Mouse (Mus musculus): ENCODE results near the gene Lgals1. TPM values are rescaled to one million over a fixed set of nuclear protein-coding genes. Genes with fewer than 3 reads are reported as not detected.

Lgals1 gene
- total RNA-seq (2023): 100 to 1,000 TPM; 166 to 215 TPM

GRCm38 (mm10) chr15:78926021-78926919, at the start of gene Lgals1:
TSS of gene Lgals1 (plus strand) at chr15:78926725.

DNA sequence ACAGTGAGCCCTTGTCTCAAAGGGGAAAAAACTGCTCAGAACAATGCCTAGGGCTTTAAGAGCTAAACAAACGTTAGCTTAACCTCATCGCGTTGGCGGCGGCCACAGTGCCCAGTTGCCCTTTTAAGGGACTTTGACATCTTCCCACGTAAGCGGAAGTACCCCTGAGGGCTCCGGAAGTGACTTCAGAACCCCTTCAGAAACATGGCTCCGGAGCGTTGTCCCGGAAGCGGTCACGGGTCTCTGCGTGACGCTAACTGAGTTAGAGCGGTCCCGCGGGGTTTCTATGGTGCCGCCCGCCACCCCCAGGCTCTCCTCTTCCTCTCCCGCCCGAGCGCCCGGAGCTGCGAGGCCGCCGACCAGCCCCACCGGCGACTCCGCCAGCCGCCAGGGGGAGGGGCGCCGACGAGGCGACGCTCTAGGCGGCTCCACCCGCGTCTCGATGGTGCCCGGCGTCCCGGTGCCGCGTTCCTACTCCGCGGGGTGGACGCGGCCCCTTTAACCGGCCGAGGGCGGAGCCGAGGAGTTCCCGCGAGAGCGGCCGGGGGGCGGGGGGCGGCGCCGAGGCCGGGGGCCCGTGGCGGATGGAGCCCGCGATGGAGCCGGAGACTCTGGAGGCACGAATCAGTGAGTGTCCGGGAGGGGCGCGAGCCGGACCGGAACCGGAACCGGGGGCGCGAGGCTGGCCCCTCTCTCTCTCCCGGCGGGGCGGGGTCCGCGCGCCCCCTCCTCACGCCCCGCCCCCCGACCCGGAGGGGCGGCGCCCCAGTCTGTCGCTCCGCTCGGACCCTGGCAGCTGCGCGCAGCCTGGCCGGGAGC, 49.3 kb upstream of the Lgals1 start, which contains the start of gene Gga1:
Gene Gga1 (plus strand): TSS at position 200 of the 819 bp plus-strand sequence.

GRCm38 (mm10) chr15:78899409-78899739, 27.2 kb upstream of the Lgals1 start, which contains the start of gene Gm49510:
TSS of gene Gm49510 (plus strand) at chr15:78899667.

GRCm38 (mm10) chr15:78899740-78900584, 26.6 kb upstream of the Lgals1 start, which contains the start of gene Sh3bp1:
TSS of gene Sh3bp1 (plus strand) at chr15:78899768.

DNA sequence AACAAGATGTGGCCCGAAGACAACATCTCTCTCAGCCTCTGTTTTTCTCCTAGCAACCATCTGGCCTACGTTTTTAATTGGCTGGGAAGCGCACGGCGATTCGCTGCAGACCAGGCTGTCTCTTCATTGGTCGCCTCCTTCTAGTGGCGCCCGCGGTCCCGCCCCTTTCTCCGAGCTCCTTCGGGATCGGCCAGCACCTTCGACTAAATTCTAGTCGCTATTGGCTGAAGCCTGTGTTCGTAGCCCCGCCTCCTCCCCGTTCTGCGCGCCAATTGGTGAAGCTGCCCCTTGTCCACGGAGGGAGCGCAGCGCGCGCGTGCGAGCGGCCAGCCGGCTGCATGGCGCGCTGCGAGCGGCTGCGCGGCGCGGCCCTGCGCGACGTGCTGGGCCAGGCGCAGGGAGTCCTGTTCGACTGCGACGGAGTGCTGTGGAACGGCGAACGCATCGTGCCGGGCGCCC, 12.9 kb upstream of the Lgals1 start, which contains the start of gene Pdxp:
Gene Pdxp (plus strand): TSS at position 288 of the 459 bp plus-strand sequence.

DNA sequence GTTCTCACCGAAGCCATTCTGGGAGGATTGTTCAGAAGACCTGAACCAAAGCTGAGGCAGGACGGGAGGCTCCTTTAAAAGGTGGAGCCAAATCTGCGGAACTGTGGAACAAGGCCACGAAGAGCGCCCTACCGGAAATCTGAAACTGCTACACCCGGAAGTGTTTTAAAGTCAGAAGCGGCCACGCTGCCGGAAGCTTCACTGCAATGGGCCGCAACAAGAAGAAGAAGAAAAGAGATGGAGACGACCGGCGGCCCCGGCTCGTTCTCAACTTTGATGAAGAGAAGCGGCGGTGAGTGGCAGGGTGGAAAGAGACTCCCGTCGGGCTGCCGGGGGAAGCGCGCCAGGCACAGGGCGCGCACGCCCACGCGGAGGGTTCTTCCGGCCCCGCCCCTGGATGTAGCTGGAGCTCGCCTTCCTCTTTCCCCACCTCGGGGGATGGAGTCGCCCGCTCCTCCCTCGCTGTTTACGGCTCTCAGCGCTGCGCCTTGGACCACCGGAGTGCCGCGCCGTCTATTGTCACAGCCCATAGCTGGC, 8.3 kb downstream of the Lgals1 start, which contains the start of gene Nol12:
Gene Nol12 (plus strand): TSS at position 150 of the 537 bp plus-strand sequence.

DNA sequence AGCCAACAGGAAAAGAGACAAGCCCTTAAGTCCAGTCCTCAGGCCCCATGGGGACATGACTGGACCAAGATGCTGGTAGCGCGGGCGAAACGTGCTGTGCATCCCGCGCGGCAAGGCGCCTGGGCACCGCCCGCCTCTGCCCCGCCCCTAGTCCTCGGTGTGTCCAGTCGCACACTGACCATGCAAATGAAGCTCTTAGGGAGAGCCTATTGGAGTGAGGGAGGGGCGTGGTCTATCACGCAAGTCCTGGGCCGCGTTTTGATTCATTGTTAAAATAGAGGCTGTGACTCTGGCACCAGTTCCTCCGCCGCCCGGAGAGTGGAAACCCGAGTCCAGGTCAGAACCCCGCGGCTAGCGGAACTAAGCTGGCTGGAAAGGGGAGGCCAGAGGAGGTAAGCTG, 21.1 kb downstream of the Lgals1 start, which contains the start of gene Triobp:
Gene Triobp (plus strand): TSS at position 68 of the 400 bp plus-strand sequence.

Other genes starting within 250 kb of the Lgals1 start
- gene Elfn2, start 208.0 kb upstream of the Lgals1 start, total RNA-seq (2023): not detected
- 10 to 100 TPM; 51.2 to 57.9 TPM for gene Mfng, start 153.2 kb upstream of the Lgals1 start, total RNA-seq (2023)
- 10 to 100 TPM; 14.9 to 15.0 TPM for gene Card10, start 123.7 kb upstream of the Lgals1 start, total RNA-seq (2023)
- gene Cdc42ep1, start 84.1 kb upstream of the Lgals1 start, total RNA-seq (2023): not detected
- gene Lgals2, start 71.2 kb upstream of the Lgals1 start, total RNA-seq (2023): not detected
- 100 to 1,000 TPM; 103 TPM for gene Gga1, start 49.5 kb upstream of the Lgals1 start, total RNA-seq (2023)
- under 1 TPM in 1 of 2 experiments, not detected in 1; 0.49 TPM for gene Gm49510, start 27.1 kb upstream of the Lgals1 start, total RNA-seq (2023)
- 100 to 1,000 TPM; 271 to 290 TPM for gene Sh3bp1, start 27.0 kb upstream of the Lgals1 start, total RNA-seq (2023)
- gene Pdxp, start 12.8 kb upstream of the Lgals1 start, total RNA-seq (2023): 1 to 10 TPM; 2.1 to 2.8 TPM
- 10 to 100 TPM; 27.1 to 27.5 TPM for gene Nol12, start 8.2 kb downstream of the Lgals1 start, total RNA-seq (2023)
- gene Triobp, start 21.0 kb downstream of the Lgals1 start, total RNA-seq (2023): 10 to 100 TPM; 47.8 to 54.4 TPM
- 10 to 100 TPM; 41.2 to 48.2 TPM for gene H1f0, start 101.7 kb downstream of the Lgals1 start, total RNA-seq (2023)
- not detected for gene Galr3, start 115.2 kb downstream of the Lgals1 start, total RNA-seq (2023)
- gene Ankrd54, start 136.2 kb downstream of the Lgals1 start, total RNA-seq (2023): 10 to 100 TPM; 14.7 to 17.8 TPM
- 10 to 100 TPM; 90.7 to 95.1 TPM for gene Eif3l, start 148.5 kb downstream of the Lgals1 start, total RNA-seq (2023)
- gene Micall1, start 182.2 kb downstream of the Lgals1 start, total RNA-seq (2023): 10 to 100 TPM; 13.9 to 16.0 TPM
- 10 to 100 TPM; 49.3 to 59.7 TPM for gene Polr2f, start 214.3 kb downstream of the Lgals1 start, total RNA-seq (2023)
- gene 1700088E04Rik, start 214.5 kb downstream of the Lgals1 start, total RNA-seq (2023): under 1 TPM in 1 of 2 experiments, not detected in 1; 0.42 TPM
- not detected for gene Sox10, start 238.5 kb downstream of the Lgals1 start, total RNA-seq (2023)

Measured in monocyte, adult 59 days (primary cell).